ENCODE assay signal across 18 mouse cellular contexts in genomic region chr1:91612912-91613311, GRCm38 (mm10).
DNase-seq lines count a peak whose midpoint lies in the region; ATAC-seq and TF ChIP-seq lines count a peak whose summit lies in the region.
"Had no signal": no experiment of that assay in that cellular context is flagged by ENCODE, and none has a peak within 500 bp of the region (broad histone marks: within the 10 kb centered on the region; RNA-seq: fewer than 3 reads in every experiment).

No protein-coding gene starts in this region.

- H3K27ac ChIP-seq in thymus, adult 2 months (ENCODE audit: control insufficient read depth, insufficient read depth, low read length): peak overlapping the region; percentile 53; the same call in 1 of the 2 replicates
- H3K27ac ChIP-seq in embryonic fibroblast, embryonic 13.5 days (ENCODE audit: insufficient read depth, low read length): peak overlapping the region; percentile 23; the same call in 1 of the 2 replicates
- 0 out of 2 replicates have a peak overlapping the region, but pooled peaks have one; percentile 18 for H3K27ac ChIP-seq in stomach, postnatal 0 days (replicated peaks)
- no peak overlapping the region for H3K27ac ChIP-seq in forebrain, embryonic 13.5 days
- H3K27ac ChIP-seq: hindbrain, embryonic 13.5 days; midbrain, embryonic 15.5 days; neural tube, embryonic 15.5 days had no signal

- 27% methylated on average over 3 of the region's 3 CpGs for WGBS in thymus, adult 2 months
- 37% methylated on average over 3 of the region's 3 CpGs for WGBS in stomach, postnatal 0 days
- 62% methylated on average over 3 of the region's 3 CpGs for WGBS in forebrain, embryonic 13.5 days

- no peak for DNase-seq in thymus, adult 2 months
- DNase-seq in thymus, postnatal 4 days: no peak
- peak; percentile 51 for DNase-seq in stomach, postnatal 0 days (ENCODE audit: low spot score)
- no peak for DNase-seq in retina, postnatal 1 day
- DNase-seq: cerebellum, adult 18-20 months; cerebellum, postnatal 36 days; heart, postnatal 14 days; kidney, postnatal 4 days; right cerebral cortex, postnatal 14 days; spleen, adult 18-20 months had no signal

- no peak overlapping the region for H3ac ChIP-seq in C2C12 (ENCODE audit: control insufficient read depth, insufficient read length, low read depth)

- H3K4me3 ChIP-seq in thymus, adult 2 months (ENCODE audit: control insufficient read depth, insufficient read depth, low read length): no peak overlapping the region
- H3K4me3 ChIP-seq in C2C12 (ENCODE audit: insufficient read depth, poor library complexity, severe bottlenecking): no peak overlapping the region
- no peak overlapping the region for H3K4me3 ChIP-seq in embryonic fibroblast, embryonic 13.5 days (ENCODE audit: insufficient read depth, low read length)
- no peak overlapping the region for H3K4me3 ChIP-seq in stomach, postnatal 0 days (ENCODE audit: low read depth, low read length)
- no peak overlapping the region for H3K4me3 ChIP-seq in forebrain, embryonic 13.5 days
- H3K4me3 ChIP-seq: heart, embryonic 12.5 days; hindbrain, embryonic 13.5 days; midbrain, embryonic 15.5 days; neural tube, embryonic 15.5 days had no signal

- H3K4me1 ChIP-seq in thymus, adult 2 months (replicated peaks; ENCODE audit: control insufficient read depth, insufficient read depth, low read length): peaks cover 56% of the 10 kb centered on the region
- peaks cover 8% of the 10 kb centered on the region for H3K4me1 ChIP-seq in embryonic fibroblast, embryonic 13.5 days (ENCODE audit: control insufficient read depth, insufficient read depth, low read length)
- 0 out of 2 replicates have a peak, but pooled peaks cover 4% of the 10 kb centered on the region for H3K4me1 ChIP-seq in stomach, postnatal 0 days (replicated peaks; ENCODE audit: control insufficient read depth, insufficient read depth)
- H3K4me1 ChIP-seq in forebrain, embryonic 13.5 days: no peaks in the 10 kb centered on the region
- H3K4me1 ChIP-seq: midbrain, embryonic 15.5 days had no signal

- ATAC-seq in stomach, postnatal 0 days (ENCODE audit: low FRiP score, low TSS enrichment): peak; percentile 92
- no peak for ATAC-seq in forebrain, embryonic 13.5 days
- ATAC-seq: inflammation-experienced regulatory T-cells, adult 6 months; midbrain, embryonic 15.5 days had no signal

- H3K79me2 ChIP-seq in C2C12 (ENCODE audit: control insufficient read depth, insufficient read depth): no peaks in the 10 kb centered on the region

- no peaks in the 10 kb centered on the region for H3K27me3 ChIP-seq in thymus, adult 2 months (ENCODE audit: control insufficient read depth, insufficient read depth, low read length)
- no peaks in the 10 kb centered on the region for H3K27me3 ChIP-seq in C2C12 (ENCODE audit: control insufficient read depth, insufficient read depth, insufficient read length)
- H3K27me3 ChIP-seq in stomach, postnatal 0 days (ENCODE audit: control insufficient read depth, insufficient read depth, low read length): no peaks in the 10 kb centered on the region
- H3K27me3 ChIP-seq in forebrain, embryonic 13.5 days: no peaks in the 10 kb centered on the region
- H3K27me3 ChIP-seq: heart, embryonic 12.5 days; hindbrain, embryonic 13.5 days; midbrain, embryonic 15.5 days; neural tube, embryonic 15.5 days had no signal

- H3K9me3 ChIP-seq in stomach, postnatal 0 days (ENCODE audit: control insufficient read depth, low read length): no peaks in the 10 kb centered on the region
- no peaks in the 10 kb centered on the region for H3K9me3 ChIP-seq in forebrain, embryonic 13.5 days (replicated peaks)
- H3K9me3 ChIP-seq: heart, embryonic 12.5 days; hindbrain, embryonic 13.5 days; midbrain, embryonic 15.5 days; neural tube, embryonic 15.5 days had no signal

- TF ChIP-seq POLR2A in thymus, adult 2 months (IDR thresholded peaks at IDR 0.05; ENCODE audit: control insufficient read depth, extremely low read depth, insufficient read depth, low read length, poor library complexity): no peak
- TF ChIP-seq POLR2A in embryonic fibroblast, embryonic 13.5 days (IDR thresholded peaks at IDR 0.05; ENCODE audit: low read depth, low read length): no peak

- H3K9ac ChIP-seq in stomach, postnatal 0 days (ENCODE audit: low read length): no peak overlapping the region
- H3K9ac ChIP-seq in forebrain, embryonic 13.5 days: no peak overlapping the region
- H3K9ac ChIP-seq: heart, embryonic 12.5 days; hindbrain, embryonic 13.5 days; midbrain, embryonic 15.5 days; neural tube, embryonic 15.5 days had no signal

- TF ChIP-seq CTCF in thymus, adult 2 months (IDR thresholded peaks at IDR 0.05; ENCODE audit: borderline replicate concordance, control insufficient read depth, extremely low read depth, insufficient read depth, low read length, poor library complexity): no peak
- TF ChIP-seq CTCF in C2C12 (IDR thresholded peaks at IDR 0.05; ENCODE audit: control insufficient read depth, insufficient read depth, insufficient read length): no peak
- no peak for TF ChIP-seq CTCF in embryonic fibroblast, embryonic 13.5 days (IDR thresholded peaks at IDR 0.05; ENCODE audit: borderline replicate concordance, insufficient read depth, low read length)
- no peak for TF ChIP-seq CTCF in stomach, postnatal 0 days (IDR thresholded peaks at IDR 0.05; ENCODE audit: low read depth)

- no peaks in the 10 kb centered on the region for H3K36me3 ChIP-seq in thymus, adult 2 months (ENCODE audit: control insufficient read depth, insufficient read depth, low read length)
- no peaks in the 10 kb centered on the region for H3K36me3 ChIP-seq in C2C12 (ENCODE audit: control insufficient read depth, insufficient read depth)
- no peaks in the 10 kb centered on the region for H3K36me3 ChIP-seq in stomach, postnatal 0 days (ENCODE audit: control insufficient read depth, insufficient read depth, low read length)
- no peaks in the 10 kb centered on the region for H3K36me3 ChIP-seq in forebrain, embryonic 13.5 days (ENCODE audit: poor library complexity, severe bottlenecking)
- H3K36me3 ChIP-seq: heart, embryonic 12.5 days; hindbrain, embryonic 13.5 days; midbrain, embryonic 15.5 days; neural tube, embryonic 15.5 days had no signal

- TF ChIP-seq EP300 in stomach, postnatal 0 days (optimal IDR thresholded peaks at IDR 0.05): no peak

- H3K79me3 ChIP-seq in C2C12 (ENCODE audit: low read depth): no peaks in the 10 kb centered on the region

- no peak overlapping the region for H3K4me2 ChIP-seq in stomach, postnatal 0 days (replicated peaks; ENCODE audit: low read depth)
- no peak overlapping the region for H3K4me2 ChIP-seq in forebrain, embryonic 13.5 days
- H3K4me2 ChIP-seq: heart, embryonic 12.5 days; hindbrain, embryonic 13.5 days; midbrain, embryonic 15.5 days; neural tube, embryonic 15.5 days had no signal

TF ChIP-seq in C2C12, 6 proteins besides CTCF, POLR2A, EP300 and RAD21:
- TF ChIP-seq FOSL1 (IDR thresholded peaks at IDR 0.05; ENCODE audit: insufficient read depth, low read length, poor library complexity, severe bottlenecking): peak; percentile 7
- no peak for TF ChIP-seq MAX (IDR thresholded peaks at IDR 0.05)
